In the genomic region with DNA sequence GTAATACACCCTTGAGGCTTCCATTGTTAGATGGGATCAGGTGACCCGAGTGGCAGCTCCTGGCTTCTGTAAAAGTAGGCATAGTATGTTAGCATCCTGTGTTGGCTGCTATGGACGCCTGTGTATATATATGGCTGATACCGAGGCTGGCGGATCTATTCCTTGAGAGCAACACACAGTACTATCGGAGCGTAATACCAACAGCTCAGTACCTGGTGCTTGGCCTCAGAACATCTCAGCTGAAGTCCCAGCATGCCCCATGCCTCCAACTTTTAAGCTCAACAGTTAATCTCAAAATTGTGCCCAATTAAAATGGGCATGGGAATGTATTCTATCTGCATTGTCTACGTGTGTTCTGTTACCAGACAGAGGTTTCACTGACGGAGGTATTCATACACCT, we compare ENCODE assay signal across 9 mouse cellular contexts.
DNase-seq lines count a peak whose midpoint lies in the region; ATAC-seq lines count a peak whose summit lies in the region.
"Had no signal": no experiment of that assay in that cellular context is flagged by ENCODE, and none has a peak within 500 bp of the region (broad histone marks: within the 10 kb centered on the region; RNA-seq: fewer than 3 reads in every experiment).

No protein-coding gene starts in this region.

- WGBS in heart, embryonic 13.5 days, result 41% methylated on average over 8 of the region's 8 CpGs
- 3% methylated on average over 8 of the region's 8 CpGs for WGBS in midbrain, embryonic 14.5 days

- H3K27me3 ChIP-seq in heart, embryonic 13.5 days (replicated peaks), result no peaks in the 10 kb centered on the region
- no peaks in the 10 kb centered on the region for H3K27me3 ChIP-seq in midbrain, embryonic 14.5 days (ENCODE audit: control insufficient read depth, insufficient read depth, low read length)

- H3K4me2 ChIP-seq in heart, embryonic 13.5 days, result peak overlapping the region; percentile 75
- H3K4me2 ChIP-seq in midbrain, embryonic 14.5 days (ENCODE audit: low read length), result peak overlapping the region; percentile 81

- H3K9ac ChIP-seq in heart, embryonic 13.5 days, result peak overlapping the region; percentile 93
- H3K9ac ChIP-seq in midbrain, embryonic 14.5 days (replicated peaks; ENCODE audit: low read length), result peak overlapping the region; percentile 100

- ATAC-seq in heart, embryonic 13.5 days (ENCODE audit: extremely low read depth, insufficient number of reproducible peaks, low FRiP score, low TSS enrichment), result no peak
- 0 out of 2 replicates have a peak, but pooled peaks have one; percentile 15 for ATAC-seq in midbrain, embryonic 14.5 days (ENCODE audit: low FRiP score, low TSS enrichment)
- no peak for ATAC-seq in monocyte, adult 5-6 weeks (replicated peaks; ENCODE audit: insufficient number of reproducible peaks, low FRiP score, low TSS enrichment, poor library complexity, severe bottlenecking)

- peak overlapping the region; percentile 78 for H3K4me3 ChIP-seq in heart, embryonic 13.5 days
- peak overlapping the region; percentile 50 for H3K4me3 ChIP-seq in brown adipose tissue, adult 24 weeks (ENCODE audit: insufficient read depth, low read depth, low read length)
- H3K4me3 ChIP-seq in midbrain, embryonic 14.5 days (replicated peaks; ENCODE audit: low read depth, low read length), result peak overlapping the region; percentile 83

- peaks cover 54% of the 10 kb centered on the region for H3K4me1 ChIP-seq in heart, embryonic 13.5 days
- H3K4me1 ChIP-seq in brown adipose tissue, adult 24 weeks (ENCODE audit: control insufficient read depth, insufficient read depth, insufficient read length, low read length), result no peaks in the 10 kb centered on the region; the same call in 1 of the 2 replicates
- H3K4me1 ChIP-seq in midbrain, embryonic 14.5 days (ENCODE audit: control insufficient read depth, insufficient read depth, low read length), result peaks cover 9% of the 10 kb centered on the region

- peak overlapping the region; percentile 93 for H3K27ac ChIP-seq in heart, embryonic 13.5 days (replicated peaks)
- H3K27ac ChIP-seq in brown adipose tissue, adult 24 weeks (replicated peaks; ENCODE audit: low read depth, low read length), result no peak overlapping the region
- peak overlapping the region; percentile 100 for H3K27ac ChIP-seq in midbrain, embryonic 14.5 days (replicated peaks; ENCODE audit: low read depth, low read length)

- no peaks in the 10 kb centered on the region for H3K9me3 ChIP-seq in heart, embryonic 13.5 days
- no peaks in the 10 kb centered on the region for H3K9me3 ChIP-seq in midbrain, embryonic 14.5 days (ENCODE audit: control insufficient read depth, low read length)
- H3K9me3 ChIP-seq: G1E had no signal

- H3K36me3 ChIP-seq in heart, embryonic 13.5 days, result peaks cover 16% of the 10 kb centered on the region
- peaks cover 11% of the 10 kb centered on the region for H3K36me3 ChIP-seq in midbrain, embryonic 14.5 days (ENCODE audit: control insufficient read depth, insufficient read depth, low read length)
- H3K36me3 ChIP-seq: G1E had no signal

- intact Hi-C loops in heart, postnatal 10 days (cut with DNase I), result no loop called here

- no peak for DNase-seq in heart, postnatal 4 days
- DNase-seq in heart, postnatal 10 days, result peak; percentile 20 to 25
- peak; percentile 80 for DNase-seq in midbrain, embryonic 14.5 days
- DNase-seq in urinary bladder, adult 18-20 months (ENCODE audit: low spot score in 2 of 2), result no peak
- DNase-seq in frontal cortex, postnatal 10 days (ENCODE audit: low spot score in 2 of 2), result no peak

Comparison
In these comparisons a context has a peak if more than half of its experiments do, and no peak if none do; other contexts are left out.
1. DNase-seq: peak in heart, postnatal 10 days (2 of 2) and midbrain, embryonic 14.5 days (single experiment); none in heart, postnatal 4 days (single experiment), urinary bladder, adult 18-20 months (0 of 2) and frontal cortex, postnatal 10 days (0 of 2).
2. Peak in every context shown above with its lines, with median percentiles within 50 percentile points of each other: H3K4me3 ChIP-seq.